Mouse (Mus musculus): ENCODE measurements around the gene Mtif2. TPM values are rescaled to one million over a fixed set of nuclear protein-coding genes. Genes with fewer than 3 reads are reported as not detected.
"Not testable (repeated sequence)": the region's sequence is repeated elsewhere in the genome, so short reads cannot be mapped to it uniquely, and the experiment has no call there.

Gene Mtif2
- 11.1 and 12.3 TPM in 2 replicates for polyA plus RNA-seq (2012; rRNA removed)

DNA sequence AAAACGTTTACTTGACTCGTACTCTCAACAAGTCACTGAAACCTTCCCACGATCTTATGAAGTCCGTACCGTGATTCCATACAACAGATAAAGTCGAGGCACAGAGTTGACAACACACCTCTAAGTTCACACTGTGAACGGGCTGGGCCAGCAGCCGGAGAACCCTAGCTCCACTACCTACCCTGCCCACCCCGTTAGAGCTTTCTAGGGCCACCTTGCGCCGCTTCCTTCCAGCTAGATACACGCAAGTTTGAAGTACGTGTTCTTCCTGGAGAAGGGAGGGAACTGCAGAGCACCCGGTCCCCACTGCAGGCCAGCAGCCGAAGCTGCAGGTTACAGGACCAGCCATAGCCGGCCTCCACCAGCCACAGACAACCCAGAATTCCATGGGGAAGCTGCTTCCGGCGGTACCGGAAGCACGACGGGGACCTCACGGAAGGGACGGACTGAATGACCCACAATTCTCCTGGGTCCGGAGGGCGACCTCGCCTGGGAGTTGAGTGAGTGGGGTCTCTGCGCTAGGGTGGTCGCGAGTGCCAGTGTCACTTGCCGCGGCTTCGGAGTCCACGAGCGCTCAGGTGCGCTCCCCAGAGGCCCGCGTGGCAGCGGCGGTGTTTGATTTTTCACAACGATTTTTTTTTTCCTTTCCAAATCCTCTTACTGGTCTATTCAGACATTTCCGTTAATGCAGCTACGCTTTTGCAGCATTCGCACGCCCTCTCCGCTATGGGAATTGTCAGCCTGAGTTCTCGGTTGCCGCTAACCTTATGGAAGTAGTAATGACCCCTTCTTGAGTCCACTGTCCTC, at the start of gene Mtif2:
Gene Mtif2, plus strand, starts transcription at position 421 of the 807 bp plus-strand sequence.
- peak; percentile 26 for DNase-seq (ENCODE audit: low read depth)

DNA sequence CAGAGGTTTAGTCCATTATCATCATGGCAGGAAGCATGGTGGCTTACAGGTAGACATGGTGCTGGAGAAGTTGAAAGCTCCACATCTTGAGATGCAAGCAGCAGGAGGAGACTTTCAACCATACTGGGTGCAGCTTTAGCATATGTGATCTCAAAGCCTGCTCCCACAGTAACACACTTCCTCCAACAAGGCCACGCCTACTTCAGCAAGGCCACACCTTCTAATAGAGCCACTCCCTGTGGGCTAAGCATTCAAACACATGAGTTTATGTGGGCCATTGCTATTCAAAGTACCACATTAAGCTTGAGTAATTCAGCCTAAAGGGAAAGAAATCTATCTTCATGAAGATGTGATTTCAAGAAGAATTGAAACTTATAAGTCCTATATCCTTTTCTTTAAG, 33.1 kb upstream of the Mtif2 start:
- no peak for DNase-seq (ENCODE audit: low read depth)

- DNase-seq (ENCODE audit: low read depth) = no peak
Observed at GRCm38 (mm10) chr11:29496962-29497361, 29.2 kb upstream of the Mtif2 start.

- DNase-seq (ENCODE audit: low read depth) = no peak
Observed at GRCm38 (mm10) chr11:29503948-29504893, 22.0 kb upstream of the Mtif2 start.

DNA sequence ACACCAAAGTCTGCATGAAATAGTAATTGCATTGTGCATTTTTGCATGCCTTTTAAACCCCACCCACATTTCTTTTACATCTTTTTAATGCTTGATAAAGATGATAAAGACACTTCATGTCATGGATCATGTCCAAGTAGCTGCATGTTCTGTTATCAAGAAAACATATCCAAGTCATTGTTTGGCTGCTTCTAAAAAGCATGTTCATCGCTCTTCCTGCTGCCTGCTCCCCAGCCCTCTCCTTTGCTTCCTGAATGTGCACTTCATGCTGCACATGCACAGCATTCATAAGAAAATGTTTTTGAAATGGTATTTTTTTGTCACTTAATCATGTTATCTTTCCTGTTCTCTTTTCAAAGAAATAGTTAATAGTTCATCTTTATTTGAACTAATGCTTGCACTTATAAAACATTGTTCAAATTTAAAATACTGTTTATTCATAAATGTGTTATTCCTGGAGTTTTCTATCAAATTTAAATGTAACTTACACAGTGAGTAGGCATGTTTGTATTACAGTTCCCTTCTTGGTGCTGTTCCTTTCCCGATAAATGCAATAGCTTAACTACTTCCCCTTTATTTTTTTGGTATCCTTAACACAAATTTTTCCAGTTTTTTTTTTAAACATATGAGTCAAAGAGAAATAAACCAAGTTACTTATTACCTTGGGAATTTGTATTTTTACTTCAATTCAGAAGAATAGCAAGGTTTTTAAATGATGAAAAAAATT, 21.1 kb upstream of the Mtif2 start:
- DNase-seq (ENCODE audit: low read depth) = no peak

GRCm38 (mm10) chr11:29509421-29509820, 16.8 kb upstream of the Mtif2 start:
- no peak for DNase-seq (ENCODE audit: low read depth)

- no peak for DNase-seq (ENCODE audit: low read depth)
Observed at GRCm38 (mm10) chr11:29512818-29513535, 13.2 kb upstream of the Mtif2 start.

DNA sequence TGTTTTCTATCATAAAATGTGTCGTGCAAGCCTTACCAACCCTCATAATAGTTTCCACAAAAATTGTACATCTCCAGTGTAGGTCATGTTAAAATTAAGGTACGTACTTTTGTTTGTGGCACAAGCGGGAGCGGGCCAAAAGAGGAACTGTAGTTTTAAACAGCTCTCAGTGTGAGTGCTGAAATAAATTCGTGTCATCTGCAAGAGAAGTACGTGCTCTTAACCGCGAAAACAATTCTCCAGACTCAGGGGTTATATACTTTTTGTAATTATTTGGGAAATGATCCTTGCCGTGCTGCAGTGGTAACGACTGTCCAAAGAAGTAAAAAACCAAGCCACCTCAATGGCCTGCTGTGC, 11.9 kb upstream of the Mtif2 start:
- no peak for DNase-seq (ENCODE audit: low read depth)

DNA sequence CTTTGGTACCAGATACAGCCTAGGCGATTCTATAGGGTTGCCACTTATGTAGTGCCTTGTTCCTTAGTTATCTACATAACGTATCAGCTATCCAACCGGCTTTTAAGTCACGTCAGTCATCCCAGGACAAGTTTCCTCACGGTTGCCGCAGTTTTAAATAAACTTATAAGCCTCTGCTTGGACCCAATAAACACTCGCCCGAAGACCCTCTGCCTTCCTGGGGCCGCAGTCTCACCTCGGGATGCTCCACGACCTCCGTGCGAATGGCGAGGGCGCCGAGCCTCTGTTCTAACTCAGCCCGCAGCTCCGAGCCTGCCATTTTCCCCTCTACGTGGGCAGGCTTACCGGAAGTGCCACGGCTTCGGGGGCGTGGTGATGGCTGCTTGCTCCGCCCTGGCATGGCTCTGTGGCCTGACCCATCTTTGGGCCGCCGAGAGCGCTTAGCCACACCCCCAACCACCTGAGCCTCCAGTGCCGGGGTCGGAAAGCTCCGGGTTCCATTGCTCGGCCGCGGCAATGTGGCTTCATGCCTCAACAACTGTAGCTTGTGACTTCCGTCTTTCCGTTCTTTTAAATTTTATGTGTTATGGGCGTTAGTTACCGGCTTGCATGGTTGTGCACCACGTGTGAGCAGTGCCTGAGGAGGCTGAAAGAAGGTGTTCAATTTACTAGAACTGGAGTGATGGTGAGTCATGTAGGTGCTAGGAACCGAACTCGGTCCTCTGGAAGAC, 11.4 kb upstream of the Mtif2 start, which contains the start of gene Prorsd1:
Gene Prorsd1, minus strand, starts transcription at position 352 of the 731 bp plus-strand sequence.
- peak; percentile 55 for DNase-seq (ENCODE audit: low read depth)

GRCm38 (mm10) chr11:29538201-29538600, 12.0 kb downstream of the Mtif2 start:
- DNase-seq (ENCODE audit: low read depth) = no peak

GRCm38 (mm10) chr11:29544225-29544945, 18.2 kb downstream of the Mtif2 start:
- DNase-seq (ENCODE audit: low read depth) = no peak

GRCm38 (mm10) chr11:29545150-29545752, 19.0 kb downstream of the Mtif2 start:
- DNase-seq (ENCODE audit: low read depth) = not testable (repeated sequence)

GRCm38 (mm10) chr11:29546297-29546696, 20.1 kb downstream of the Mtif2 start:
- DNase-seq (ENCODE audit: low read depth) = not testable (repeated sequence)

DNA sequence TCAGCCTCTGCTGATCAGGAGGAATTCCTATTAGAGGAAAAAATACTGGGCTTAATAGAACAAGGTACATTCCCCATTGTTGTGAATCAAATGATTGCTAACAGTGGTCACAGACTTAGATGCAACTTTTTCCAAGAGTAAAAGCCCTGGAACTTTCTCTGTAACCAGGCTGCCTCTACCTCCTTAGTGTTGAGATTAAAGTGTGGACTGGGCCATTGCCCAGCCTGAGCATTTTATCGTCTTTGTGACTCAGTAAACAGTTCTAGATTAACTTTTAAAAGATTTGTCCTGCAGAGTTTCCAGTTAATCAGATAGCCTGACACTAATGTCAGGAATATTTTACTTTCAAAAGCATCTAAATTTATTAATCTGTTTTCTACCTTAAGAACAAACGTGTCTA, 20.6 kb downstream of the Mtif2 start:
- DNase-seq (ENCODE audit: low read depth) = no peak

DNA sequence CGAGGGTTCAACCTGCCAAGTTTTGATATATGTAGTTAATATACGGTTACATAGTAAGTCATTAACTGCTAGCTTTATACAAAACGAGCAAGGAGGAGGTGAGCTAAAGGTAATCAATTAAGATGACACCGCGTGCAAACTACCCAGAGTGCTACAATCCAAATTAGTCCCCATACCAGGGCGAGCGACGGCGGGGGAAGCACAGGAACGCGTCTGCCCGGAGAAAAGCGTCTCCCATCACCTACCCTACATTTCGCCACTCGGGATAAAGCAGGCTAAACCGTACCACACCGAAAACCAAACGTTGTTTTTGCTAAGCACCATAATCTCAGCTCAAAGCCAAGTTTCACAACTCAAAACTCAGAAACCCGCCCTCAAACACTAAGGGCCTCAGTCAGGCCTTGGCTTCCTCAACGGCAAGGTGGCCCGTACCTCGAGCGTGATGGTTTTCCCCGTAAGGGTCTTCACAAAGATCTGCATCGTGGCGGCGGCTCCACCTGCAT, 21.1 kb downstream of the Mtif2 start:
- DNase-seq (ENCODE audit: low read depth) = peak; percentile 51

DNA sequence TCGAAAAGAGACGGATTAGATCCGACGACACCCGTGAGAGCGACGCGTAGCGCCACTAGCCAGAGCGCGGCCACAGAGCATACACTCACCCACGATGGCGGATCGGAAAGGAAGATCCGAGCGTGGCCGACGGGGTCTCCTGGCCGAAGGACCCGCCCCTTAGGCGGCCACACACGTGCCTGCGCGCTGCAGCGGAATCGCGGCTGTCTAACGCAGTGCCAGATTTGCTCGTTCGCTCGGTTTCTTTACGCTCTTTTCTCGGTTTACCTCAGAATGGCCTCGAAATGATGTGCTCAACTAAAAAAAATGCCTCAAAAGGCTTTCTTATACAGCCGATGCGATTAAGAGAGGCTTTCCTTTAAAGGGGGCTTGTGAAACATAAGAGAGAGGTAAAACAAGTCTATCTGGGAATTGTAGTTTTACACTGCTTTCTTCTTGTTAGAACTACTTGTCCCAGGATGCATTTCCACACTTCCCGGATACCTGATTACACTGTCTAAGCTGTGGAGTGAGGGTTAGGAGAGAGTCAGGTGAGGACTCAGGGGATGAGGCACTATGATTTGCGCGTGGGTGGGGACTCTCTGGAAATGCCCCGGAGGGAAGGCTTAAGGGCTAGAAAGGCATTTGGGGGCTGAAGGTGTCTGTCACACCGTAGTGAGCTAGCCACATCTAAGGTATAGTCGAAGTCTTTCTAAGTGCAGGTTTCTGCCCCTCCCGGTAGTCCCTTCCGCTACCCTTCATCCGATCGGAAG, 21.7 kb downstream of the Mtif2 start, which contains the start of the genes Clhc1 and Rps27a:
Gene Clhc1, plus strand, starts transcription at position 199 of the 752 bp plus-strand sequence.
Gene Rps27a, minus strand, starts transcription at position 358 of the 752 bp plus-strand sequence.
- peak; percentile 90 for DNase-seq (ENCODE audit: low read depth)

- DNase-seq (ENCODE audit: low read depth) = no peak
Observed at GRCm38 (mm10) chr11:29548504-29549424, 22.6 kb downstream of the Mtif2 start.

All from gonadal fat pad, adult 2 months (tissue).